Mouse (Mus musculus) liver, postnatal 0 days (tissue): ENCODE measurements around the gene Preb.

Experiments used
- CTCF ChIP-seq: sonication (generic); IDR thresholded peaks from 2 replicates; pipeline ENCODE4 v1.5.1; 2016; ENCODE audit warnings: antibody characterized with exemption, low read depth
- EP300 ChIP-seq: IDR thresholded peaks from 2 replicates; pipeline ENCODE4 v1.6.1; 2016; ENCODE audit warnings: antibody characterized with exemption, low read depth, mild to moderate bottlenecking

GRCm38 (mm10) chr5:30917891-30918670 lies 42.1 kb downstream of the Preb start:
- TF ChIP-seq EP300 (no peak), CTCF (no peak)
